Mouse (Mus musculus): ENCODE data around the gene Ubtfl1.

DNA sequence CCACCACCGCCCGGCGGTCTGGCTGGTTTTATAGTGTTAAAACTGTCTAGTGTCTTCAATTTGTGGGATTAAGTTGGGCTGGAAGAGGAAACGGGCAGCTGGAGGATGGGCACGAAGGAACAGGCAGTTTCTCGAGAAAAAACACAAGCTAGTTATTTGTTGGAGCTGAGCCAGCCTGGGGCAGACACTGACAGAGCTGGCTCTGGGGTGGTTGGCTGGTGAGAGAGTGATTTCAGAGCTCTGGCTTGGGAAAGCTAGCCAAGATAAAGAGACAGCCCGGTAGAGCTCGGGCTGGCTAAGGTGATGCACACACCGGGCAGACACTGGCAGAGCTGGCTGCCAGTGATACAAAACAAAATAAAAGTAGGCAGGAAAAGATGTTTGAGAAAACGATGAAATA lies 27.5 kb downstream of the Ubtfl1 start:
- TF ChIP-seq CTCF (IDR thresholded peaks at IDR 0.05) = no peak
- TF ChIP-seq POLR2A (IDR thresholded peaks at IDR 0.05; ENCODE audit: insufficient read depth, low read depth, low read length) = no peak
- TF ChIP-seq EP300 (IDR thresholded peaks at IDR 0.05; ENCODE audit: insufficient read depth, low read depth, low read length) = no peak
